11 mouse cellular contexts compared by ENCODE assay signal in genomic region chr4:142756332-142756731, GRCm38 (mm10).
A peak's percentile ranks its signal among the peaks of the same experiment; 100 is the strongest.
DNase-seq lines count a peak whose midpoint lies in the region; ATAC-seq and TF ChIP-seq lines count a peak whose summit lies in the region.
"Had no signal": no experiment of that assay in that cellular context is flagged by ENCODE, and none has a peak within 500 bp of the region (broad histone marks: within the 10 kb centered on the region; RNA-seq: fewer than 3 reads in every experiment).

No protein-coding gene starts in this region.

- no peak overlapping the region for H3K27ac ChIP-seq in lung, postnatal 0 days (ENCODE audit: low read length)
- H3K27ac ChIP-seq: embryonic facial prominence, embryonic 15.5 days; limb, embryonic 12.5 days; midbrain, embryonic 15.5 days had no signal

- H3K4me1 ChIP-seq in lung, postnatal 0 days (ENCODE audit: insufficient read depth, low read depth, low read length) = no peaks in the 10 kb centered on the region
- H3K4me1 ChIP-seq: embryonic facial prominence, embryonic 15.5 days; limb, embryonic 12.5 days; midbrain, embryonic 15.5 days had no signal

- no peaks in the 10 kb centered on the region for H3K36me3 ChIP-seq in lung, postnatal 0 days (ENCODE audit: insufficient read depth, low read length)
- H3K36me3 ChIP-seq: embryonic facial prominence, embryonic 15.5 days; limb, embryonic 12.5 days; midbrain, embryonic 15.5 days had no signal

- H3K4me2 ChIP-seq in lung, postnatal 0 days (replicated peaks; ENCODE audit: low read depth, low read length) = no peak overlapping the region
- H3K4me2 ChIP-seq: embryonic facial prominence, embryonic 15.5 days; limb, embryonic 12.5 days; midbrain, embryonic 15.5 days had no signal

- peak; percentile 79 for TF ChIP-seq EP300 in lung, postnatal 0 days (IDR thresholded peaks at IDR 0.05)

- H3K4me3 ChIP-seq in lung, postnatal 0 days (ENCODE audit: low read depth, low read length) = no peak overlapping the region
- H3K4me3 ChIP-seq: embryonic facial prominence, embryonic 15.5 days; limb, embryonic 12.5 days; midbrain, embryonic 15.5 days had no signal

- DNase-seq in frontal cortex, postnatal 25 days (ENCODE audit: low spot score in 2 of 2) = no peak
- peak; percentile 15 to 22 for DNase-seq in frontal cortex, adult 2 months (ENCODE audit: extremely low spot score in 1 of 2, low spot score in 1 of 2)
- DNase-seq in heart, postnatal 4 days = peak; percentile 59
- DNase-seq in lung, postnatal 0 days (ENCODE audit: low spot score) = peak; percentile 79
- no peak for DNase-seq in spleen, postnatal 4 days (ENCODE audit: low spot score in 2 of 2)
- DNase-seq in adrenal gland, adult 8-10 months = no peak
- DNase-seq in kidney, postnatal 36 days = no peak

- no peaks in the 10 kb centered on the region for H3K27me3 ChIP-seq in lung, postnatal 0 days (replicated peaks; ENCODE audit: insufficient read depth, low read length)
- H3K27me3 ChIP-seq: embryonic facial prominence, embryonic 15.5 days; midbrain, embryonic 15.5 days had no signal

- TF ChIP-seq CTCF in lung, postnatal 0 days (IDR thresholded peaks at IDR 0.05) = no peak

- H3K9me3 ChIP-seq in lung, postnatal 0 days (ENCODE audit: low read length) = no peaks in the 10 kb centered on the region
- H3K9me3 ChIP-seq: embryonic facial prominence, embryonic 15.5 days; limb, embryonic 12.5 days; midbrain, embryonic 15.5 days had no signal

- 42% methylated on average over 6 of the region's 6 CpGs for WGBS in lung, postnatal 0 days

- H3K9ac ChIP-seq in lung, postnatal 0 days (replicated peaks; ENCODE audit: low read depth) = no peak overlapping the region
- H3K9ac ChIP-seq: embryonic facial prominence, embryonic 15.5 days; limb, embryonic 12.5 days; midbrain, embryonic 15.5 days had no signal

- peak; percentile 91 for ATAC-seq in frontal cortex, adult (ENCODE audit: low TSS enrichment)
- peak; percentile 95 for ATAC-seq in lung, postnatal 0 days
- ATAC-seq: midbrain, embryonic 15.5 days had no signal

Comparison
In these comparisons a context has a peak if more than half of its experiments do, and no peak if none do; other contexts are left out.
1. DNase-seq: peak in frontal cortex, adult 2 months (2 of 2), heart, postnatal 4 days (single experiment) and lung, postnatal 0 days (single experiment); none in frontal cortex, postnatal 25 days (0 of 2), spleen, postnatal 4 days (0 of 2), adrenal gland, adult 8-10 months (single experiment) and kidney, postnatal 36 days (0 of 2).